Mouse (Mus musculus) liver, embryonic 15.5 days (tissue): ENCODE data around the gene Zfp369. TPM values are rescaled to one million over a fixed set of nuclear protein-coding genes. Genes with fewer than 3 reads are reported as not detected.

Experiments used
- ATAC-seq: fragments of 200-750 bp; cut with Nextera tagmentation; 2 replicates; pipeline ENCODE4 v1.8.0; 2017; ENCODE audit warnings: moderate number of reproducible peaks, mild to moderate bottlenecking, moderate library complexity; ENCODE audit not compliant: insufficient read depth
- H3K27ac ChIP-seq: fragments of 300-500 bp; sonication (generic); replicated peaks from 2 replicates; pipeline ENCODE4 v1.5.1; 2015; ENCODE audit warnings: mild to moderate bottlenecking, inconsistent platforms
- H3K27me3 ChIP-seq: fragments of 300-500 bp; sonication (generic); 2 replicates; pipeline ENCODE4 v1.6.1; 2015; ENCODE audit warnings: mild to moderate bottlenecking, inconsistent platforms
- H3K36me3 ChIP-seq: fragments of 300-500 bp; sonication (generic); replicated peaks from 2 replicates; pipeline ENCODE4 v1.6.1; 2015; ENCODE audit warnings: moderate library complexity, mild to moderate bottlenecking, inconsistent platforms
- H3K4me1 ChIP-seq: fragments of 300-500 bp; sonication (generic); replicated peaks from 2 replicates; pipeline ENCODE4 v1.6.1; 2015; ENCODE audit warnings: inconsistent platforms
- H3K4me2 ChIP-seq: fragments of 300-500 bp; sonication (generic); 2 replicates; pipeline ENCODE4 v1.6.1; 2015; ENCODE audit warnings: moderate library complexity, mild to moderate bottlenecking, inconsistent platforms
- H3K4me3 ChIP-seq: fragments of 300-500 bp; sonication (generic); replicated peaks from 2 replicates; pipeline ENCODE4 v1.5.1; 2015; ENCODE audit warnings: mild to moderate bottlenecking, inconsistent platforms
- H3K9ac ChIP-seq: fragments of 300-500 bp; sonication (generic); 2 replicates; pipeline ENCODE4 v1.6.1; 2015; ENCODE audit warnings: moderate library complexity, mild to moderate bottlenecking, inconsistent platforms
- H3K9me3 ChIP-seq: fragments of 300-500 bp; sonication (generic); replicated peaks from 2 replicates; pipeline ENCODE4 v1.6.1; 2016; ENCODE audit warnings: inconsistent platforms
- WGBS: fragments of 180-500 bp; shearing (Covaris S2); methylation state at CpG from one replicate; pipeline ENCODE4 v1.1.7; 2015; ENCODE audit warnings: mixed read lengths; ENCODE audit not compliant: insufficient replicate concordance; 5-methylcytosine and 5-hydroxymethylcytosine counted together
- polyA plus RNA-seq: library from polyadenylated mRNA; unstranded; fragments of >200 nt; fragmentation: Nextera tagmentation; extraction: Ambion mirVana; gene quantifications from 2 replicates; pipeline ENCODE4 v1.2.1, GENCODE M21; 2015

Zfp369 gene
- polyA plus RNA-seq = 3.2 and 3.4 TPM in 2 replicates

DNA sequence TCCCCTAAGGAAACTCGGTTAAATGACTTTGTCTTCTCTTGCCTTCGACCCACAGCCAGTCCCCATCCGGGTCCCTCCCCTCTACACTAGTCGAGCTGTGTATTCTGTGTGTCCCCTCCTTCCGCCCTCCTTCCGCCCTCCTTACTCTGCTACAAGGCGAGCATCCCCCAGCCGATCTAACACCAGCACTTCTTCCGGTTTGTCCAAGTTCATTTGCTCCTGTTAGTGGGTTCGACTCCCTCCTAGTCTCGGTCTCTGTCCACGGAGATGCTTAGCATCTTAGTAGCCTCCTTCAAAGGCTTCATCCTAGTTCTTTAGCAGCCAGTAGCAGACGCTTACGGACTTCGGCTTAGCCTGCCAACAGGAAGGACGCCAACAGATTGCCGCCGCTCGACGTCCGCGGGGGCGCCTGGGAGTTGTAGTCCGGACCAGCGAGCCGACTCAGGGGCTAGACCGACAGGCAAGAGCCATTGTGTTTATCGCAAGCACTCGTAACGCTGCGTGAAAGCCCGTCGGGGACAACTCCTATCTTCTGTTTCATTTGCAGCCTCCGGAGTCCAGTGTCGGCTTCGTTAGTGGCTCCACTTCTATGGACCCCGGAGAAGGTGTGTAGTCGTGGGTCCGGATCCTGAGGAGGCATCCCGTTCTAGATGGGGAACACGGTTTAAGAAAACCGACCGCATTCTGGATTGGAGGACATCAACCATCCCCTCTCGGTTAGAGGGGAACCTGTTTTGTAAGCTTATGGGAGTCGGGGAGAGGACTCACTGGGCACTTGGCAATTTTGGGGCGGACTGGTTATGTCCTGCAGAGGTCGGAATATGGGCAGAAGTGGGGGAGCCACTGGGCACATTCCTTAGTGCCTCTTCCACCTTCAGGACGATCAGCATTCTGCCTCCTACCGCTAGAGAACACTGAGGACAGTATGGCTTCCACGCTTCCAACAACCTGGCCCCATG, at the start of gene Zfp369:
Zfp369 (plus strand) TSS at position 432 of the 959 bp plus-strand sequence.
- Histone ChIP-seq H3K27ac (peak within 1 kb of the TSS; percentile 86), H3K9ac (peak within 1 kb of the TSS; percentile 78), H3K4me1 (peaks cover 24% of the 10 kb centered on the region), H3K9me3 (no peaks in the 10 kb centered on the region), H3K4me3 (peak within 1 kb of the TSS; percentile 71), H3K27me3 (no peaks in the 10 kb centered on the region), H3K36me3 (0 out of 2 replicates have a peak, but pooled peaks cover 2% of the 10 kb centered on the region), H3K4me2 (peak within 1 kb of the TSS; percentile 75)
- WGBS = under 1% methylated on average over 50 of the region's 50 CpGs
- ATAC-seq = peak; percentile 98

- H3K4me1 ChIP-seq = peaks cover 14% of the 10 kb centered on the region
- no peak overlapping the region for H3K4me3 ChIP-seq
- no peak for ATAC-seq
- no peaks in the 10 kb centered on the region for H3K36me3 ChIP-seq
- H3K9me3 ChIP-seq = no peaks in the 10 kb centered on the region
- H3K27me3 ChIP-seq = no peaks in the 10 kb centered on the region
- H3K9ac ChIP-seq = no peak overlapping the region
- H3K4me2 ChIP-seq = no peak overlapping the region
- WGBS = 58% methylated on average over 9 of the region's 9 CpGs
- H3K27ac ChIP-seq = no peak overlapping the region
Observed at GRCm38 (mm10) chr13:65237211-65237610, 41.4 kb upstream of the Zfp369 start.

GRCm38 (mm10) chr13:65240509-65241098, 38.0 kb upstream of the Zfp369 start:
- peak overlapping the region; percentile 95 for H3K4me2 ChIP-seq
- WGBS = 0% methylated on average over 28 of the region's 28 CpGs
- ATAC-seq = peak; percentile 88
- peak overlapping the region; percentile 56 for H3K9ac ChIP-seq
- peak overlapping the region; percentile 87 for H3K27ac ChIP-seq
- H3K36me3 ChIP-seq = peaks cover 3% of the 10 kb centered on the region; the same call in 1 of the 2 replicates
- H3K4me3 ChIP-seq = peak overlapping the region; percentile 87
- H3K9me3 ChIP-seq = no peaks in the 10 kb centered on the region
- H3K4me1 ChIP-seq = peaks cover 26% of the 10 kb centered on the region
- H3K27me3 ChIP-seq = no peaks in the 10 kb centered on the region

DNA sequence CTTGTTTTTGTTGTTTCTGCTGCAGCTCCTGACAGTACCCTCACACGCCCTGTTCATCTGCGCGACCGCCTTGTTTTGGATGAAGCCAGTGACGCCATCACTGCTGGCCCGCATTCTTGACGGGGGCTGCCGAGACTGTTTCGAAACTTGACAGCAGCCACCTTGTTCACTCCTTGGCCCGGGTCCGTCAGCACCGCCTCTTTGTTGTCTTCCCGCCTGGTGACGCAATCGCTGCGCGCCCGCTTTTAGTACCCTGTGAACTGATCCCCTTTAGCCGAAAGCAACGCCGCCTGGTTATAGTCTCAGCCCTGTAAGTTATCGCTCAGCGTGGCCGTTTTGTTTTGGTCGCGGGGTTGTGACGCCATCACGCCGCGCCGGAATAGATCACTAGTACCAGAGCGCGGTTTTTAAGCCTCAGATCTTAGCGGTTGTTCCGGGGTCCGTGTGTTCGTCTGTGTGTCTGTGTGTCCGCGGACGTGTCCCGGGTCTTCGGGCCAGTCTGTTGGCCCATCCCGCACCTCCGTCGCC, 37.5 kb upstream of the Zfp369 start:
- peak overlapping the region; percentile 87 for H3K27ac ChIP-seq
- peak overlapping the region; percentile 87 for H3K4me3 ChIP-seq
- H3K4me2 ChIP-seq = peak overlapping the region; percentile 95
- peaks cover 9% of the 10 kb centered on the region; the same call in 1 of the 2 replicates for H3K36me3 ChIP-seq
- H3K9me3 ChIP-seq = no peaks in the 10 kb centered on the region
- no peaks in the 10 kb centered on the region for H3K27me3 ChIP-seq
- peaks cover 26% of the 10 kb centered on the region for H3K4me1 ChIP-seq
- peak overlapping the region; percentile 56 for H3K9ac ChIP-seq
- peak; percentile 75 for ATAC-seq
- under 1% methylated on average over 45 of the region's 45 CpGs for WGBS

DNA sequence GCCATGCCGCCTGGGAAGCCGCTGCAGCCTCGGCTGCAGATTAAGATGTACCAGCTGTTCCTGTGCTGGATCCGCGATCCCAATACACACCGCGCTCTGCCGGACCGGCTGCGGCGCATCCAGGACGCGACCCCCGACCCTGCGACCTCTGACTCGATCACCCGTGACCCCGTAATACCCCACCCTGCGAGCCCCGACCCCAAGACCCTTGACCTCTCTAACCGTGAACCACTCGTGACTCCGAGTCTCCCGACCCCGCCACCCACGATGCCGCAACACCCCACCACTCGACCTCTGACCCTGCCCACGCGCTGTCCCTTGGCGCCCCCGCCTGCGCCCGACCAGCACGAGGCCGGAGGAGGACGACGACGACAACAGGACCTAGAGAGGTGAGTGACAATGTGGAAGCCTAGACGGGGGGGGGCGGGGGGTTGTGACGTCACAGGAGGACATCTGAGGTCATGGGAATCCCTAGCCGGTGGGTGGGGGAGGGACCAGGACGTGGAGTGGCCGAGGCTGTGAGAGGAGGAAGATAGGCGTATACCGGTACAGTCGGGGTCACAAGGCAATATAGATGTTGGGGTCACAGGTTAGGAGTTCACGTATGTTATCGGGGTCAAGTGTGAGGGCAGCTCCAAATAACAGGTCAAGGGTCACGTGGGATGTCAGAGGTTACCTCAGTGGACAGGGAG, 36.8 kb upstream of the Zfp369 start:
- peak overlapping the region; percentile 56 for H3K9ac ChIP-seq
- no peaks in the 10 kb centered on the region for H3K27me3 ChIP-seq
- peak overlapping the region; percentile 87 for H3K27ac ChIP-seq
- peak overlapping the region; percentile 95 for H3K4me2 ChIP-seq
- H3K9me3 ChIP-seq = no peaks in the 10 kb centered on the region
- peaks cover 26% of the 10 kb centered on the region for H3K4me1 ChIP-seq
- H3K36me3 ChIP-seq = peaks cover 10% of the 10 kb centered on the region; the same call in 1 of the 2 replicates
- ATAC-seq = peak; percentile 11
- H3K4me3 ChIP-seq = peak overlapping the region; percentile 87
- 1% methylated on average over 51 of the region's 51 CpGs for WGBS

GRCm38 (mm10) chr13:65242319-65242787, 36.3 kb upstream of the Zfp369 start:
- H3K9ac ChIP-seq = peak overlapping the region; percentile 56
- 22% methylated on average over 27 of the region's 27 CpGs for WGBS
- H3K4me1 ChIP-seq = peaks cover 26% of the 10 kb centered on the region
- peak overlapping the region; percentile 87 for H3K4me3 ChIP-seq
- no peak overlapping the region for H3K27ac ChIP-seq
- H3K4me2 ChIP-seq = peak overlapping the region; percentile 95
- peaks cover 10% of the 10 kb centered on the region for H3K36me3 ChIP-seq
- ATAC-seq = no peak
- H3K9me3 ChIP-seq = no peaks in the 10 kb centered on the region
- H3K27me3 ChIP-seq = no peaks in the 10 kb centered on the region

- no peak for ATAC-seq
- Histone ChIP-seq H3K4me2 (peak overlapping the region; percentile 95; the same call in 1 of the 2 replicates), H3K9ac (no peak overlapping the region), H3K27me3 (no peaks in the 10 kb centered on the region), H3K4me1 (peaks cover 26% of the 10 kb centered on the region), H3K36me3 (peaks cover 17% of the 10 kb centered on the region), H3K27ac (no peak overlapping the region), H3K9me3 (no peaks in the 10 kb centered on the region), H3K4me3 (no peak overlapping the region)
- 72% methylated on average over 4 of the region's 4 CpGs for WGBS
Observed at GRCm38 (mm10) chr13:65243273-65243672, 35.3 kb upstream of the Zfp369 start.

DNA sequence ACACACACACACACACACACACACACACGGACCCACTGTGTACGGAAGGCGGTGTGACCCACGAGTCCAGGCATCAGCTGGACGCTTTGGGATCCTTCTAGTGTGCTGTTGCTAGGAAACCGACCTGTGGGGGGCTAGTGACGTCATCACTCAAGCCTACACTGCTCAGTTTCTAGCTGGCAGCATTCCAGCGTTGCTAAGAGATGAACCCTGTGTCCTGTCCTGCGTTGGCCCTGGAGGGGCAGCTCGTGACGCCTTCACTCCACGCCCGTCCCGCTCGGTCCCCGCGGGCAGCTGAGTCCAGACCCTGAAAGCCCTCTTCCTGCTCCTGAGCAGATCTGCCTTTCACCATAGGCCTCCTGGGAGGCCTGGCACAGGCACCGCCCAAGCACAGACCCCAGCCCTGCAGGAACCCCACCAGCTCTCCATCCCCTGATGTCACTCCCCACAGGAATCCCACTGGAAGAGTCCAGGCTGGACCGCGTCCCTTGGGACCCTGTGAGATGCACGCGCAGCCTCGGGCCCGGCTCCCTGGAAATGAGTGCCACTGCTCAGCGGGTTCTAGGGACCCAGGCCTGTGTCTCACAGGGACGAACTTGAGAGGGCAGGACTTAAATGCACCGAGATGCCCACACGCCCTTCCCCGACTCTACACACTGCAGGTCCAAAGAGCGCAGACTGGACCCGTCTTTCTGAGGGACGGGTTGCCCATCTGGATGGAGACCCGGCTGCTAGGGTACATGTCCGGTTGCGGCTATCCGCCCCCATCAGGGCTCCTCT, 20.2 kb upstream of the Zfp369 start:
- Histone ChIP-seq H3K4me1 (no peaks in the 10 kb centered on the region), H3K9me3 (peaks cover 15% of the 10 kb centered on the region), H3K9ac (no peak overlapping the region), H3K27me3 (peaks cover 17% of the 10 kb centered on the region), H3K4me3 (no peak overlapping the region), H3K4me2 (peak overlapping the region; percentile 13; the same call in 1 of the 2 replicates), H3K27ac (no peak overlapping the region), H3K36me3 (0 out of 2 replicates have a peak, but pooled peaks cover 3% of the 10 kb centered on the region)
- WGBS = 31% methylated on average over 36 of the region's 36 CpGs
- no peak for ATAC-seq

GRCm38 (mm10) chr13:65259239-65259638, 19.4 kb upstream of the Zfp369 start, which contains the start of gene Gm10775:
Gm10775 (plus strand) TSS chr13:65259539.
- Histone ChIP-seq H3K4me3 (no peak within 1 kb of the TSS), H3K4me2 (peak within 1 kb of the TSS; percentile 13; the same call in 1 of the 2 replicates)
- 45% methylated on average over 29 of the region's 29 CpGs for WGBS

GRCm38 (mm10) chr13:65262086-65262485, 16.5 kb upstream of the Zfp369 start:
- no peak for ATAC-seq
- peaks cover 15% of the 10 kb centered on the region for H3K9me3 ChIP-seq
- H3K9ac ChIP-seq = no peak overlapping the region
- no peak overlapping the region for H3K4me3 ChIP-seq
- H3K36me3 ChIP-seq = peaks cover 3% of the 10 kb centered on the region; the same call in 1 of the 2 replicates
- WGBS = 85% methylated on average over 5 of the region's 5 CpGs
- H3K27ac ChIP-seq = no peak overlapping the region
- peaks cover 17% of the 10 kb centered on the region for H3K27me3 ChIP-seq
- H3K4me2 ChIP-seq = no peak overlapping the region
- no peaks in the 10 kb centered on the region for H3K4me1 ChIP-seq

More at GRCm38 (mm10) chr13:65259239-65259638, 19.4 kb upstream of the Zfp369 start, which contains the start of gene Gm10775:
- Histone ChIP-seq H3K36me3 (peaks cover 3% of the 10 kb centered on the region; the same call in 1 of the 2 replicates), H3K27ac (no peak within 1 kb of the TSS), H3K27me3 (peaks cover 17% of the 10 kb centered on the region), H3K9me3 (peaks cover 15% of the 10 kb centered on the region), H3K4me1 (no peaks in the 10 kb centered on the region), H3K9ac (no peak within 1 kb of the TSS)
- ATAC-seq = no peak
